10 mouse cellular contexts compared by ENCODE assay signal in the genomic region with DNA sequence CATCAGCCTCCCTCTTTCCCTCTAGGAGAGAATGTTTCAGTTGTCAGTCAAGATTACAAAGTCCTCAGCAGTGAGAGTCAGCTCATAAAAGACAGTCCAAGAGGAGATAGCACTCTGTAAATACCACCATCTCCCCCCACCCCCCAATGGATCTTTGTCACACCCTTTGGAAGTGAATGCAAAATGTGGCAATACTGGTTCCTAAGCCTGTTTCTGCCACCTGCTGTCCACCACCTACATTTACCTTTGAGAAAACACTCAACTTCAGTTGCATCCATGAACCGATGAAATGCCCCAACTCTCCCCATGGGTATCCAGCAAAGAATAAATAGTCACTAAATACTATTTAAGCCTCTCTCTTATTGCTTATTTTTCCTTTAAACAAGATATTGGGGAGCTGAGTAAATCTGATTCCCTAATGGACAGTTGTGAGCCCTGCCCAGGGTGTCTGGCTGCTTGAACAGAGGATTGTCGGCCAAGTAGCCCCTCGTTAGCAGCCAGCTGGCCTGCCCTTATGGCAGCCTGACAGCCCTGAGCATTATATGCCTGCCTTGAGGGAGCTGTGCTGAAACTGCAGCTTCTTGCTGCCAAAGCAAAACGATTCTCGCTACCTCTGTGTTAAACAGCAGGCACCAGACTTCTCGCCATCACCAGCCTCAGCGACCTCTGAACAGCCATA.
DNase-seq lines count a peak whose midpoint lies in the region; ATAC-seq and TF ChIP-seq lines count a peak whose summit lies in the region.
"Had no signal": no experiment of that assay in that cellular context is flagged by ENCODE, and none has a peak within 500 bp of the region (broad histone marks: within the 10 kb centered on the region; RNA-seq: fewer than 3 reads in every experiment).

No protein-coding gene starts in this region.

- no peak overlapping the region for H3K27ac ChIP-seq in hindbrain, embryonic 13.5 days
- H3K27ac ChIP-seq in hindbrain, embryonic 10.5 days, result no peak overlapping the region
- peak overlapping the region; percentile 60; the same call in 1 of the 2 replicates for H3K27ac ChIP-seq in forebrain, embryonic 12.5 days

- DNase-seq in hindbrain, embryonic 10.5 days (ENCODE audit: low spot score), result no peak
- peak; percentile 60 for DNase-seq in brain, embryonic 14.5 days (ENCODE audit: low read depth)
- DNase-seq in spleen, adult 18-20 months, result no peak
- DNase-seq in embryo, embryonic 9.5 days (ENCODE audit: extremely low spot score), result no peak
- no peak for DNase-seq in kidney, postnatal 36 days

- H3K4me1 ChIP-seq in hindbrain, embryonic 13.5 days (replicated peaks), result peaks cover 11% of the 10 kb centered on the region
- peaks cover 6% of the 10 kb centered on the region; the same call in 1 of the 2 replicates for H3K4me1 ChIP-seq in hindbrain, embryonic 10.5 days (replicated peaks)
- peaks cover 6% of the 10 kb centered on the region; the same call in 1 of the 2 replicates for H3K4me1 ChIP-seq in forebrain, embryonic 12.5 days

- peak overlapping the region; percentile 51 for H3K4me2 ChIP-seq in hindbrain, embryonic 13.5 days
- H3K4me2 ChIP-seq in forebrain, embryonic 12.5 days, result peak overlapping the region; percentile 43

- no peak; the same call in 1 of the 2 replicates for TF ChIP-seq CTCF in brain, embryonic 14.5 days (IDR thresholded peaks at IDR 0.05; ENCODE audit: borderline replicate concordance, extremely low read depth, insufficient read depth, insufficient read length)

- WGBS in hindbrain, embryonic 13.5 days, result 56% methylated on average over 7 of the region's 7 CpGs
- 83% methylated on average over 7 of the region's 7 CpGs for WGBS in hindbrain, embryonic 10.5 days
- 57% methylated on average over 7 of the region's 7 CpGs for WGBS in forebrain, embryonic 12.5 days

- no peaks in the 10 kb centered on the region for H3K9me3 ChIP-seq in hindbrain, embryonic 13.5 days
- no peaks in the 10 kb centered on the region for H3K9me3 ChIP-seq in hindbrain, embryonic 10.5 days
- H3K9me3 ChIP-seq in forebrain, embryonic 12.5 days, result no peaks in the 10 kb centered on the region

- peak; percentile 62; the same call in 1 of the 2 replicates for ATAC-seq in hindbrain, embryonic 13.5 days (ENCODE audit: low FRiP score)
- ATAC-seq in forebrain, embryonic 12.5 days (ENCODE audit: low FRiP score), result peak; percentile 30
- ATAC-seq in megakaryocyte-erythroid progenitor cell, adult 5-6 weeks (replicated peaks; ENCODE audit: low FRiP score, low TSS enrichment, poor library complexity, severe bottlenecking), result 0 out of 2 replicates have a peak, but pooled peaks have one; percentile 12
- ATAC-seq: Patski had no signal

- H3K36me3 ChIP-seq in hindbrain, embryonic 13.5 days, result no peaks in the 10 kb centered on the region
- H3K36me3 ChIP-seq in hindbrain, embryonic 10.5 days, result no peaks in the 10 kb centered on the region
- no peaks in the 10 kb centered on the region for H3K36me3 ChIP-seq in forebrain, embryonic 12.5 days (replicated peaks)

- no peak for TF ChIP-seq POLR2A in brain, embryonic 14.5 days (IDR thresholded peaks at IDR 0.05; ENCODE audit: borderline replicate concordance, extremely low read depth, insufficient read depth, insufficient read length, poor library complexity, severe bottlenecking)

- H3K9ac ChIP-seq in hindbrain, embryonic 13.5 days, result peak overlapping the region; percentile 26; the same call in 1 of the 2 replicates
- no peak overlapping the region for H3K9ac ChIP-seq in forebrain, embryonic 12.5 days

- no peaks in the 10 kb centered on the region for H3K27me3 ChIP-seq in hindbrain, embryonic 13.5 days
- H3K27me3 ChIP-seq in hindbrain, embryonic 10.5 days (ENCODE audit: insufficient read depth, poor library complexity, severe bottlenecking), result no peaks in the 10 kb centered on the region
- no peaks in the 10 kb centered on the region for H3K27me3 ChIP-seq in forebrain, embryonic 12.5 days
- H3K27me3 ChIP-seq: megakaryocyte, embryonic 14.5 days had no signal

- H3K4me3 ChIP-seq in hindbrain, embryonic 13.5 days, result peak overlapping the region; percentile 27
- H3K4me3 ChIP-seq in hindbrain, embryonic 10.5 days, result no peak overlapping the region
- peak overlapping the region; percentile 24 for H3K4me3 ChIP-seq in forebrain, embryonic 12.5 days (replicated peaks)
- H3K4me3 ChIP-seq: megakaryocyte, embryonic 14.5 days had no signal

Comparison
In these comparisons a context has a peak if more than half of its experiments do, and no peak if none do; other contexts are left out.
1. ATAC-seq: peak in every context shown above with its lines; median percentile 62 in hindbrain, embryonic 13.5 days; 30 in forebrain, embryonic 12.5 days; 12 in megakaryocyte-erythroid progenitor cell, adult 5-6 weeks.